Mouse (Mus musculus) lung, postnatal 36 days (tissue): ENCODE measurements at regions not wholly inside any gene's neighbourhood (a gene's known extent, or its start where the extent isn't known, plus 50 kb on each side); places are given as distances from the start of the nearest gene placed in this dataset.

Experiments used
- DNase-seq: peaks from one replicate; pipeline ENCODE4 v3.0.0; 2022; ENCODE audit warnings: mixed read lengths

GRCm38 (mm10) chr19:17275861-17276502, 96.7 kb downstream of the Gcnt1 start:
- DNase-seq: peak; percentile 23
